Mouse (Mus musculus): ENCODE data around the gene Urah. TPM values are rescaled to one million over a fixed set of nuclear protein-coding genes. Genes with fewer than 3 reads are reported as not detected.

The Urah gene
- total RNA-seq, 2 experiments from 2014 or later: 3.3 to 5.0 TPM

- DNase-seq (ENCODE audit: low spot score in 2 of 2): no peak
Observed at GRCm38 (mm10) chr7:140839556-140839955, 4.7 kb downstream of the Urah start.

- no peak for DNase-seq (ENCODE audit: low spot score in 2 of 2)
Observed at GRCm38 (mm10) chr7:140840750-140841735, 6.2 kb downstream of the Urah start.

GRCm38 (mm10) chr7:140843806-140844205 lies 9.0 kb downstream of the Urah start:
- DNase-seq (ENCODE audit: low spot score in 2 of 2): no peak

GRCm38 (mm10) chr7:140844905-140845665 lies 10.3 kb downstream of the Urah start, which contains the start of gene Scgb1c1:
Scgb1c1 (plus strand) TSS chr7:140845547.
- DNase-seq (ENCODE audit: low spot score in 2 of 2): peak; percentile 90 to 97

GRCm38 (mm10) chr7:140845683-140846082 lies 10.9 kb downstream of the Urah start:
- no peak for DNase-seq (ENCODE audit: low spot score in 2 of 2)

GRCm38 (mm10) chr7:140846676-140847075 lies 11.9 kb downstream of the Urah start:
- no peak for DNase-seq (ENCODE audit: low spot score in 2 of 2)

- no peak for DNase-seq (ENCODE audit: low spot score in 2 of 2)
Observed at GRCm38 (mm10) chr7:140847755-140848580, 13.2 kb downstream of the Urah start, which contains the start of gene Odf3. Odf3 (plus strand) TSS chr7:140847805.

- no peak for DNase-seq (ENCODE audit: low spot score in 2 of 2)
Observed at GRCm38 (mm10) chr7:140848591-140848990, 13.8 kb downstream of the Urah start.

- no peak for DNase-seq (ENCODE audit: low spot score in 2 of 2)
Observed at GRCm38 (mm10) chr7:140851916-140852315, 17.1 kb downstream of the Urah start.

GRCm38 (mm10) chr7:140853386-140853785 lies 18.6 kb downstream of the Urah start:
- DNase-seq (ENCODE audit: low spot score in 2 of 2): no peak

- no peak for DNase-seq (ENCODE audit: low spot score in 2 of 2)
Observed at GRCm38 (mm10) chr7:140854483-140854882, 19.7 kb downstream of the Urah start.

- no peak for DNase-seq (ENCODE audit: low spot score in 2 of 2)
Observed at GRCm38 (mm10) chr7:140855181-140855580, 20.4 kb downstream of the Urah start.

- peak; percentile 74 to 82 for DNase-seq (ENCODE audit: low spot score in 2 of 2)
Observed at GRCm38 (mm10) chr7:140855860-140856784, 21.3 kb downstream of the Urah start, which contains the start of gene Gm45785. Gm45785 (minus strand) TSS chr7:140856331.

- DNase-seq (ENCODE audit: low spot score in 2 of 2): peak; percentile 87 to 93
Observed at GRCm38 (mm10) chr7:140856785-140857549, 22.1 kb downstream of the Urah start, which contains the start of gene Ric8a. Ric8a (plus strand) TSS chr7:140856957.

- DNase-seq (ENCODE audit: low spot score in 2 of 2): no peak
Observed at GRCm38 (mm10) chr7:140857550-140858505, 23.0 kb downstream of the Urah start, which contains the start of gene Bet1l. Bet1l (minus strand) TSS chr7:140857577.

- DNase-seq (ENCODE audit: low spot score in 2 of 2): no peak
Observed at GRCm38 (mm10) chr7:140858746-140859145, 23.9 kb downstream of the Urah start.

- DNase-seq (ENCODE audit: low spot score in 2 of 2): no peak
Observed at GRCm38 (mm10) chr7:140859997-140860396, 25.2 kb downstream of the Urah start.

- no peak for DNase-seq (ENCODE audit: low spot score in 2 of 2)
Observed at GRCm38 (mm10) chr7:140860728-140861127, 25.9 kb downstream of the Urah start.
